Mouse (Mus musculus): Measurements from ENCODE around the gene Cpsf2. TPM values are rescaled to one million over a fixed set of nuclear protein-coding genes. Genes with fewer than 3 reads are reported as not detected.
"Not testable (repeated sequence)": the region's sequence is repeated elsewhere in the genome, so short reads cannot be mapped to it uniquely, and the experiment has no call there.

Gene Cpsf2
- polyA plus RNA-seq, 1 experiment: 35.5 TPM

- H3K4me1 ChIP-seq (ENCODE audit: control insufficient read depth, insufficient read depth, low read length): no peaks in the 10 kb centered on the region
- H3K4me3 ChIP-seq (ENCODE audit: insufficient read depth, low read length): no peak overlapping the region
- TF ChIP-seq POLR2A (IDR thresholded peaks at IDR 0.05; ENCODE audit: low read depth, low read length): no peak
- TF ChIP-seq CTCF (IDR thresholded peaks at IDR 0.05; ENCODE audit: borderline replicate concordance, insufficient read depth, low read length): no peak
- H3K27ac ChIP-seq (ENCODE audit: insufficient read depth, low read length): no peak overlapping the region
Observed at GRCm38 (mm10) chr12:101958556-101958955, 17.2 kb upstream of the Cpsf2 start.

GRCm38 (mm10) chr12:101958960-101959780, 16.6 kb upstream of the Cpsf2 start:
- not testable (repeated sequence) for H3K27ac ChIP-seq (ENCODE audit: insufficient read depth, low read length); H3K4me3 ChIP-seq (ENCODE audit: insufficient read depth, low read length); H3K4me1 ChIP-seq (ENCODE audit: control insufficient read depth, insufficient read depth, low read length)

GRCm38 (mm10) chr12:101971311-101971710, 4.5 kb upstream of the Cpsf2 start:
- Histone ChIP-seq H3K4me3 (ENCODE audit: insufficient read depth, low read length) (no peak overlapping the region), H3K27ac (ENCODE audit: insufficient read depth, low read length) (no peak overlapping the region), H3K4me1 (ENCODE audit: control insufficient read depth, insufficient read depth, low read length) (no peaks in the 10 kb centered on the region; the same call in 1 of the 2 replicates)
- TF ChIP-seq POLR2A (IDR thresholded peaks at IDR 0.05; ENCODE audit: low read depth, low read length): no peak
- no peak for TF ChIP-seq CTCF (IDR thresholded peaks at IDR 0.05; ENCODE audit: borderline replicate concordance, insufficient read depth, low read length)

- H3K4me1 ChIP-seq (ENCODE audit: control insufficient read depth, insufficient read depth, low read length): peaks cover 4% of the 10 kb centered on the region
- H3K4me3 ChIP-seq (ENCODE audit: insufficient read depth, low read length): no peak overlapping the region
- TF ChIP-seq CTCF (IDR thresholded peaks at IDR 0.05; ENCODE audit: borderline replicate concordance, insufficient read depth, low read length) (no peak), POLR2A (IDR thresholded peaks at IDR 0.05; ENCODE audit: low read depth, low read length) (no peak)
- H3K27ac ChIP-seq (ENCODE audit: insufficient read depth, low read length): no peak overlapping the region
Observed at GRCm38 (mm10) chr12:101972230-101972629, 3.6 kb upstream of the Cpsf2 start.

- peaks cover 7% of the 10 kb centered on the region for H3K4me1 ChIP-seq (ENCODE audit: control insufficient read depth, insufficient read depth, low read length)
- H3K27ac ChIP-seq (ENCODE audit: insufficient read depth, low read length): no peak overlapping the region
- peak overlapping the region; percentile 78 for H3K4me3 ChIP-seq (ENCODE audit: insufficient read depth, low read length)
- TF ChIP-seq CTCF (IDR thresholded peaks at IDR 0.05; ENCODE audit: borderline replicate concordance, insufficient read depth, low read length): no peak
- TF ChIP-seq POLR2A (IDR thresholded peaks at IDR 0.05; ENCODE audit: low read depth, low read length): no peak
Observed at GRCm38 (mm10) chr12:101974571-101974970, 1.2 kb upstream of the Cpsf2 start.

- TF ChIP-seq CTCF (IDR thresholded peaks at IDR 0.05; ENCODE audit: borderline replicate concordance, insufficient read depth, low read length): no peak
- no peak for TF ChIP-seq POLR2A (IDR thresholded peaks at IDR 0.05; ENCODE audit: low read depth, low read length)
- Histone ChIP-seq H3K4me3 (ENCODE audit: insufficient read depth, low read length) (peak overlapping the region; percentile 78), H3K4me1 (ENCODE audit: control insufficient read depth, insufficient read depth, low read length) (peaks cover 7% of the 10 kb centered on the region), H3K27ac (ENCODE audit: insufficient read depth, low read length) (no peak overlapping the region)
Observed at GRCm38 (mm10) chr12:101975167-101975600, 604 bp upstream of the Cpsf2 start.

- Histone ChIP-seq H3K4me3 (ENCODE audit: insufficient read depth, low read length) (peak overlapping the region; percentile 78), H3K4me1 (ENCODE audit: control insufficient read depth, insufficient read depth, low read length) (peaks cover 7% of the 10 kb centered on the region), H3K27ac (ENCODE audit: insufficient read depth, low read length) (peak overlapping the region; percentile 70; the same call in 1 of the 2 replicates)
- TF ChIP-seq POLR2A (IDR thresholded peaks at IDR 0.05; ENCODE audit: low read depth, low read length) (no peak), CTCF (IDR thresholded peaks at IDR 0.05; ENCODE audit: borderline replicate concordance, insufficient read depth, low read length) (no peak)
Observed at GRCm38 (mm10) chr12:101976651-101977403, 1.0 kb downstream of the Cpsf2 start.

GRCm38 (mm10) chr12:101977404-101977915, 1.7 kb downstream of the Cpsf2 start:
- peak overlapping the region; percentile 78 for H3K4me3 ChIP-seq (ENCODE audit: insufficient read depth, low read length)
- H3K4me1 ChIP-seq (ENCODE audit: control insufficient read depth, insufficient read depth, low read length): peaks cover 7% of the 10 kb centered on the region
- TF ChIP-seq POLR2A (IDR thresholded peaks at IDR 0.05; ENCODE audit: low read depth, low read length): no peak
- TF ChIP-seq CTCF (IDR thresholded peaks at IDR 0.05; ENCODE audit: borderline replicate concordance, insufficient read depth, low read length): no peak
- no peak overlapping the region for H3K27ac ChIP-seq (ENCODE audit: insufficient read depth, low read length)

GRCm38 (mm10) chr12:101978162-101978561, 2.4 kb downstream of the Cpsf2 start:
- Histone ChIP-seq H3K27ac (ENCODE audit: insufficient read depth, low read length) (no peak overlapping the region), H3K4me1 (ENCODE audit: control insufficient read depth, insufficient read depth, low read length) (peaks cover 7% of the 10 kb centered on the region)
- no peak for TF ChIP-seq POLR2A (IDR thresholded peaks at IDR 0.05; ENCODE audit: low read depth, low read length)
- TF ChIP-seq CTCF (IDR thresholded peaks at IDR 0.05; ENCODE audit: borderline replicate concordance, insufficient read depth, low read length): no peak

GRCm38 (mm10) chr12:101978588-101978987, 2.8 kb downstream of the Cpsf2 start:
- TF ChIP-seq CTCF (IDR thresholded peaks at IDR 0.05; ENCODE audit: borderline replicate concordance, insufficient read depth, low read length) (no peak), POLR2A (IDR thresholded peaks at IDR 0.05; ENCODE audit: low read depth, low read length) (no peak)
- no peak overlapping the region for H3K4me3 ChIP-seq (ENCODE audit: insufficient read depth, low read length)
- H3K27ac ChIP-seq (ENCODE audit: insufficient read depth, low read length): no peak overlapping the region
- peaks cover 7% of the 10 kb centered on the region for H3K4me1 ChIP-seq (ENCODE audit: control insufficient read depth, insufficient read depth, low read length)

More at GRCm38 (mm10) chr12:101978162-101978561, 2.4 kb downstream of the Cpsf2 start:
- no peak overlapping the region for H3K4me3 ChIP-seq (ENCODE audit: insufficient read depth, low read length)
